Mouse (Mus musculus) E14TG2a.4 (cell line): ENCODE measurements around the gene Mrpl12.

Source experiments
- H3K27me3 ChIP-seq: 2 replicates; pipeline ENCODE4 v1.6.1; 2014; ENCODE audit warnings: low read length, control low read depth; ENCODE audit not compliant: insufficient read depth
- H3K36me3 ChIP-seq: 2 replicates; pipeline ENCODE4 v1.6.1; 2014; ENCODE audit warnings: low read length, control low read depth; ENCODE audit not compliant: insufficient read depth
- H3K4me1 ChIP-seq: replicated peaks from 2 replicates; pipeline ENCODE4 v1.6.1; 2014; ENCODE audit warnings: low read depth, low read length, control low read depth
- H3K4me3 ChIP-seq: replicated peaks from 2 replicates; pipeline ENCODE4 v1.5.1; 2014; ENCODE audit warnings: mild to moderate bottlenecking, low read length
- H3K9me3 ChIP-seq: 2 replicates; pipeline ENCODE4 v1.6.1; 2014; ENCODE audit warnings: low read length, control low read depth
- CTCF ChIP-seq: conservative IDR thresholded peaks from 2 replicates; pipeline ENCODE4 v1.5.1; 2014; ENCODE audit warnings: low read length
- NANOG ChIP-seq: IDR thresholded peaks from 2 replicates; pipeline ENCODE4 v1.6.1; 2014; ENCODE audit warnings: borderline replicate concordance, low read length, mixed read lengths
- POU5F1 ChIP-seq: IDR thresholded peaks from 2 replicates; pipeline ENCODE4 v1.6.1; 2014; ENCODE audit warnings: low read length, borderline replicate concordance

Gene Mrpl12

DNA sequence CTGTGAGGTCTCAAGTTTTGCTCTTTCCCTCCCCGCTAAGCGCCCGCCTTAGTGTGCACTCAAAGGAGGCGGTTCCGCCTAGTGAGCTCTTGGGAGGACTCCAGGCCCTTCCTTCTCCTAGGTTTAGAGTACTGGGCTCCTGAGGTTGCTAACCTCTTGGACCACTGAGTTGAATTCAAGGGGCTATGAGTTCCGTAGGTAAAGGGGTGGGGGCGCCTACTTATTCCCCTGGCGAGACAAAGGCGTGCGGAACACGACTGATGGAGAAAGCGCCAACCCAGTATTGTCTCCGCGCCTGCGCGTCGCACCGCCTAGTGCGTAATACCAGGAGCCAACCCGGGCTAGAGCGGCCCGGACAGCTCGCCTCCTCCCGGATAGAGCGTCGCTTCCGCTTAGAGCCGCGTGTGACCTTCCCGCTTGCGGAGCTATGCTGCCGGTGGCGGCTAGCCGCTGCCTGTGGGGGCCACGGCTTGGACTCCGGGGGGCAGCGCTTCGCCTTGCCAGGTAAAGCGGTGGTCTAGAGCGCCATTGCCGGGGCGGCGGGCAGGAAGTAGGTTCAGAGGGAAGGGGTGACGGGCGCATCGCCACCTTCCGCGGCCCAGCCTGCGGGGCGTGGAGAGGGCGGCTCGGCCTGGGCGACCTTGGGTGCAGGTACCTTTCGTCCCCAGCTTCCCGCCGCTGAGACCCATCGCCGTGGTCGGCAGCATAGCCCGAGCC lies at the start of gene Mrpl12:
TSS of gene Mrpl12 (plus strand) at position 349 of the 717 bp plus-strand sequence.
- Histone ChIP-seq H3K27me3 (no peaks in the 10 kb centered on the region), H3K4me3 (peak within 1 kb of the TSS; percentile 99), H3K4me1 (peaks cover 62% of the 10 kb centered on the region), H3K9me3 (no peaks in the 10 kb centered on the region), H3K36me3 (peaks cover 83% of the 10 kb centered on the region)
- no peak for TF ChIP-seq NANOG
- TF ChIP-seq POU5F1, result no peak
- TF ChIP-seq CTCF, result no peak

DNA sequence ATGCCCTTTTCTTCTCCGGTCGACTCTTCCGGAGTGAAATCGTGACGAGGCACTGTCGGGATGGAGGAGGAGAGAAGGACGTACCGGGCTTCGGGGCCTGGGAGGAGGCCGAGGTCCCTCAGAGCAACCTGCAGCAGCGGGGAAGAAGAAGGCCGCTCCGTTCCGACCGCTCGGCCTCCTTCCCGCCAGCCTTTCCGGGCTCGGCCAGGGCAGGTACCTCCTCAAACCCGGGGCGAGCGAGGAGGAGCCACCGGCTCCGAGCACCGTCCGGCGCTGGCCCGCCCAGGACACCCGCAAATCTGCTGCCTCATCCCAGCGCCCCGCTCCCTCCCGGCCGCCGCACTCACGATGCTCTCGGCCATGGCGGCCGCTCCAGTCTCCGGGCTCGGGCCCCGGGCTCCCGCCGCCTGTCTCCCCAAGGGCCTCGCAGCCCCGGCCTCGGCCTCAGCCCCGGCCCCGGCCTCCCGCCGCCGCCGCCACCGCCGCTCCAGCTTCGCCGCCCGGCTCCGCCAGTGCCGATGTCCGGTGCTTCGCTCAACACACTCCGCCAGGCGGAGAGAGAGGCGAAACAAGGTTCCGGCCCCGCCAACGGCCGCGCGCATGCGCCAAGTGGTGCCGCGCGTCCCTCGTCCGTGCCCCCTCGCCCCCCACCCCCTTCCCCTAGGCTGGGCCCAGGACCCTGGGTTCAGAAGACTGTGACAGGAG lies 47.1 kb upstream of the Mrpl12 start, which contains the start of gene Nploc4:
TSS of gene Nploc4 (minus strand) at position 557 of the 705 bp plus-strand sequence.
- TF ChIP-seq CTCF (no peak), NANOG (no peak)
- H3K9me3 ChIP-seq, result no peaks in the 10 kb centered on the region
- peaks cover 35% of the 10 kb centered on the region for H3K36me3 ChIP-seq
- peak within 1 kb of the TSS; percentile 97 for H3K4me3 ChIP-seq
- peaks cover 12% of the 10 kb centered on the region for H3K4me1 ChIP-seq
- H3K27me3 ChIP-seq, result no peaks in the 10 kb centered on the region

DNA sequence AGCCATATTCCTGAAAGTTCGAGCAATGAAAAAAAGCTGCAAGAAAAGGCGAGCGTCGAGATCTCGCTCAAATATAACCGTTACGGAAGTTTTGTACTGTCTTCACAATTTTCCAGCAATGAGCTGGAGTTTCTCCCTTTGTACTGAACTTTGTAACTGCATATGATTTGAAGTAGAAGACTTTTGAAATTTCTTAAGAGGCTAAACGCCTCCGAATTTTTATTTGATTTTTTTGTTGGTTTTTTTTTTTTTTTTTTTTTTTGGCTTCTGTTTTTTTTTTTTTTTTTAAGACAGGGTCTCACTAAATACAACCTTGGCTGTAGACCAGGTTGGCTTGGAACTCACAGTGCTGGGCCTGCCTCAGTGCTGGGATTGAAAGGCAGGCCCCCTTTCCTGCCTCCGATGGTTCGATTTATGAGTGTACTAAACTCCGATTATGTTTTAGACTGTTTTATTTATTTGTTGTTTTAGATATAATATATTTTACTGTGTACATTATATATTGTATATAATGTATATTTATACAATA lies 46.5 kb upstream of the Mrpl12 start:
- peaks cover 29% of the 10 kb centered on the region for H3K36me3 ChIP-seq
- no peaks in the 10 kb centered on the region for H3K9me3 ChIP-seq
- H3K4me1 ChIP-seq, result peaks cover 12% of the 10 kb centered on the region
- TF ChIP-seq NANOG (no peak), POU5F1 (no peak), CTCF (no peak)
- H3K27me3 ChIP-seq, result no peaks in the 10 kb centered on the region
- H3K4me3 ChIP-seq, result peak overlapping the region; percentile 97

DNA sequence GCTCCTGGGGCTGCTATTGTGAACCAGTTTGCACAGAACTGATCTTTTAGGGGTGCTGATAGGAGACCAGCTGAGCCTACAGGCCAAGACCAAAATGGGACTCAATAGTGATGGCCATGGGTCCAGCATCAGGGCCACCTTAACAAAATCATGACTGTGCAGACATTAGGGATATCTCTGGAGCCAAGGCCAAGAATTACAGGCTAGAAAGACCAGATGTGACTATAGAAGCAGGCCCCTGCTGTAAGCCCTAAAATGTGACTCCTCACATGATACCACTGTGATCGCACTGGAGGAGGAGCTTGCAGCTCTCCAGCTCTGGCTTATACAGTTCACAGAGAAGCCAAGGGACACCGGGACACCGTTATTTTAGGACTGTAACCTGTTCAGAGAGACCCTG lies 42.1 kb upstream of the Mrpl12 start, which contains the start of gene Tspan10:
TSS of gene Tspan10 (plus strand) at position 301 of the 400 bp plus-strand sequence.
- no peak within 1 kb of the TSS for H3K4me3 ChIP-seq
- H3K36me3 ChIP-seq, result no peaks in the 10 kb centered on the region
- H3K9me3 ChIP-seq, result no peaks in the 10 kb centered on the region
- TF ChIP-seq CTCF, result no peak
- TF ChIP-seq POU5F1, result no peak
- TF ChIP-seq NANOG, result no peak
- H3K27me3 ChIP-seq, result no peaks in the 10 kb centered on the region
- no peaks in the 10 kb centered on the region; the same call in 1 of the 2 replicates for H3K4me1 ChIP-seq

DNA sequence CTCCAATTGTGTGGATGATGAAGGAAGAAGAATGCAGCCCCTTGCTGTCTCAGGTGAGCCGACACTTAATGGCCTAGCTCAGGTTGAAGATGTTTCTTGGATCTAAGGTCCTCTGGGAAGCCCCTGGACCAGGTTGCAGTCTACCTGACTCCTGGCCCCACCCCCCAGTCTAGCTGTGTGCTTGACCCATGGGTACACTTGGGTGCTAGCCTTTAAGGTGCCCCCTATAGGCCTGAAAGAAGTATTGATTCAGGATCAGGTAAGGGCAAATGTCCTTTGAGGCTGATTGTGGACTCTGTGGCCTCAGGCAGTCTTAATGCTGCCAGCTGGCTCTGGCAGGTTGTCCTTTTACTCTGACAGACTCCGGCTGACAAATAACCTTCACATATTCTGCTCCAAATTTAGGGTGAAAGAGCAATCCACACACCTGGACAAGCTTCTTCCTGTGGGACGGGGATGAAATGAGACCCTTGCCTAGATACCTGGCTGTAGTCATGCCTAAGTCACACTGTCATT lies 41.6 kb upstream of the Mrpl12 start:
- no peak for TF ChIP-seq POU5F1
- TF ChIP-seq NANOG, result no peak
- TF ChIP-seq CTCF, result no peak; the same call in 1 of the 2 replicates
- Histone ChIP-seq H3K36me3 (no peaks in the 10 kb centered on the region), H3K4me3 (no peak overlapping the region), H3K27me3 (no peaks in the 10 kb centered on the region), H3K4me1 (peaks cover 2% of the 10 kb centered on the region; the same call in 1 of the 2 replicates), H3K9me3 (no peaks in the 10 kb centered on the region)

DNA sequence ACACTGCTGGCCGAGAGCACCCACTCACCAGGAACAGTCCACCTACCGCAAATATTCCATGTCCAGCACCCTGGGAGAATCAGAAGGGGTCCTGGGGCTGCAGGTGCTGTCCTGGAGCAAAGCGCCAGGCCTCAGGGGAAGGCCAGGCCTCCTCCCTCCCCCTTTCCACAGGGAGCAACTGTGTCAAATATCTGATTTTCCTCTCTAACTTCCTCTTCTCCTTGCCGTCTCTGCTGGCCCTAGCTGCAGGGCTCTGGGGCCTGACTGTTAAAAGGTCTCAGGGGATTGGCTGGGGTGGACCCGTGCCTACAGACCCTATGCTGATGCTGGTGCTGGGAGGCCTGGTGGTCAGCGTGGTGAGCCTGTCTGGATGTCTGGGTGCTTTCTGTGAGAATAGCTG lies 40.3 kb upstream of the Mrpl12 start:
- no peak for TF ChIP-seq NANOG
- TF ChIP-seq CTCF, result no peak
- no peak for TF ChIP-seq POU5F1
- Histone ChIP-seq H3K27me3 (no peaks in the 10 kb centered on the region), H3K4me1 (peaks cover 11% of the 10 kb centered on the region), H3K4me3 (no peak overlapping the region), H3K9me3 (no peaks in the 10 kb centered on the region), H3K36me3 (no peaks in the 10 kb centered on the region)

DNA sequence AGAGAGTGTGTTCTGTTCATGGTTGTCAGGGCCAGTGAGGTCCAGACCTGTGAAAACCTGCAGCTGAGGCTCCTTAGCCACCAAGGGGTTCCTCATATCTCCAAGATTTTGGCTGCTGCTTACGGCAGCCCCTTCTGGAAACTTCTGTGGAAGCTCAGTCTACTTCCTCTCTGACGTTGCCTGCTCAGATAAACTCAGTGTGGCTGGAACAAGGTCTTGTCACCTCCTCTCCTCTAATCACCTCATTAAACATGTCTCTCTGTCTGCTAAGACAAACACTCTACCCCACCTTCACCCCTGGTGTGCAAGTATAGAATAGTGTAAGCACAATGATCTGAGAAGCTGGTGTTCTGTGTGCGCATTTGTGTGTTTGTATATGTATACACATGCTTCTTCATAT lies 38.9 kb upstream of the Mrpl12 start:
- no peaks in the 10 kb centered on the region for H3K27me3 ChIP-seq
- H3K4me3 ChIP-seq, result no peak overlapping the region
- no peaks in the 10 kb centered on the region for H3K9me3 ChIP-seq
- H3K36me3 ChIP-seq, result no peaks in the 10 kb centered on the region
- H3K4me1 ChIP-seq, result peaks cover 11% of the 10 kb centered on the region
- TF ChIP-seq NANOG (no peak), POU5F1 (no peak), CTCF (no peak)

DNA sequence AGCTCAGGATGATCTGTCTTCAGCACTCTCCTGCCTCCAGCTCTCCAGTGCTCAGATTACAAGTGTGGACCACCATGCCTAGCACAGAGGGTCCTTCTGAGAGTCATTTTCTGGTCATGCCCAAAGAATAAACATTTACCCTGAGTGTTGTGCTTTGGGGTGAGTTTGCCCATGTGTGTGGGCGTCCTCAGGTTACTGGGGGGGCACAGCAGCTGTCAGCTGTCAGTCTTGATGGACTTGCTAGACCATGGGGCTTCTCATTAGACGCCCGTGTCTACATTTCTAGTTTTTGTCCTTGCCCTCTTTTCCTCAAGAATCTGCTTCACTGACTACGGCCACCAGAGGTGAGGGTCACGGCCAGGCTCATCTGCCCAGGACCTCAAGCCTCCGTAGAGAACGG lies 37.2 kb upstream of the Mrpl12 start:
- Histone ChIP-seq H3K4me3 (no peak overlapping the region), H3K36me3 (no peaks in the 10 kb centered on the region), H3K4me1 (peaks cover 11% of the 10 kb centered on the region), H3K27me3 (no peaks in the 10 kb centered on the region), H3K9me3 (no peaks in the 10 kb centered on the region)
- TF ChIP-seq POU5F1 (no peak), CTCF (no peak), NANOG (no peak)
